Mouse (Mus musculus): ENCODE data around the gene Itpr2. TPM values are rescaled to one million over a fixed set of nuclear protein-coding genes. Genes with fewer than 3 reads are reported as not detected.
A peak's percentile ranks its signal among the peaks of the same experiment; 100 is the strongest.

Itpr2 gene
- polyA plus RNA-seq, 1 experiment: 6.6 TPM

- WGBS: 67% methylated on average over 4 of the region's 4 CpGs
- H3K4me3 ChIP-seq (replicated peaks; ENCODE audit: insufficient read depth, low read depth, low read length): no peak overlapping the region
- TF ChIP-seq CTCF (IDR thresholded peaks at IDR 0.05; ENCODE audit: borderline replicate concordance, insufficient read depth, low read depth, low read length) (no peak), POLR2A (IDR thresholded peaks at IDR 0.05; ENCODE audit: borderline replicate concordance, insufficient read depth, low read length) (no peak)
- no peak overlapping the region for H3K27ac ChIP-seq (ENCODE audit: insufficient read depth, low read length)
- H3K27me3 ChIP-seq (ENCODE audit: control insufficient read depth, insufficient read depth, low read length): no peaks in the 10 kb centered on the region
- peak in 1 of 2 experiments; percentile 38 for DNase-seq
- no peaks in the 10 kb centered on the region for H3K4me1 ChIP-seq (ENCODE audit: control insufficient read depth, insufficient read depth, low read length)
These were observed 144.1 kb downstream of the Itpr2 start for GRCm38 (mm10) chr6:146357911-146358310.

- Histone ChIP-seq H3K4me1 (ENCODE audit: control insufficient read depth, insufficient read depth, low read length) (no peaks in the 10 kb centered on the region), H3K27ac (ENCODE audit: insufficient read depth, low read length) (no peak overlapping the region), H3K27me3 (ENCODE audit: control insufficient read depth, insufficient read depth, low read length) (no peaks in the 10 kb centered on the region), H3K4me3 (replicated peaks; ENCODE audit: insufficient read depth, low read depth, low read length) (no peak overlapping the region)
- WGBS: 59% methylated on average over 9 of the region's 9 CpGs
- TF ChIP-seq POLR2A (IDR thresholded peaks at IDR 0.05; ENCODE audit: borderline replicate concordance, insufficient read depth, low read length) (no peak), CTCF (IDR thresholded peaks at IDR 0.05; ENCODE audit: borderline replicate concordance, insufficient read depth, low read depth, low read length) (no peak)
- peak in 1 of 2 experiments; percentile 21 for DNase-seq
These were observed 149.7 kb downstream of the Itpr2 start for GRCm38 (mm10) chr6:146352258-146352805.

GRCm38 (mm10) chr6:146351816-146352215 lies 150.2 kb downstream of the Itpr2 start:
- TF ChIP-seq POLR2A (IDR thresholded peaks at IDR 0.05; ENCODE audit: borderline replicate concordance, insufficient read depth, low read length) (no peak), CTCF (IDR thresholded peaks at IDR 0.05; ENCODE audit: borderline replicate concordance, insufficient read depth, low read depth, low read length) (no peak)
- Histone ChIP-seq H3K4me3 (replicated peaks; ENCODE audit: insufficient read depth, low read depth, low read length) (no peak overlapping the region), H3K4me1 (ENCODE audit: control insufficient read depth, insufficient read depth, low read length) (no peaks in the 10 kb centered on the region), H3K27ac (ENCODE audit: insufficient read depth, low read length) (no peak overlapping the region), H3K27me3 (ENCODE audit: control insufficient read depth, insufficient read depth, low read length) (no peaks in the 10 kb centered on the region)
- WGBS: 33% methylated on average over 7 of the region's 7 CpGs
- DNase-seq: no peak

GRCm38 (mm10) chr6:146347568-146347967 lies 154.5 kb downstream of the Itpr2 start:
- no peak overlapping the region for H3K4me3 ChIP-seq (replicated peaks; ENCODE audit: insufficient read depth, low read depth, low read length)
- WGBS: 44% methylated on average over 4 of the region's 4 CpGs
- DNase-seq: no peak
- no peak for TF ChIP-seq POLR2A (IDR thresholded peaks at IDR 0.05; ENCODE audit: borderline replicate concordance, insufficient read depth, low read length)
- TF ChIP-seq CTCF (IDR thresholded peaks at IDR 0.05; ENCODE audit: borderline replicate concordance, insufficient read depth, low read depth, low read length): no peak
- no peaks in the 10 kb centered on the region for H3K27me3 ChIP-seq (ENCODE audit: control insufficient read depth, insufficient read depth, low read length)
- H3K4me1 ChIP-seq (ENCODE audit: control insufficient read depth, insufficient read depth, low read length): peaks cover 5% of the 10 kb centered on the region; the same call in 1 of the 2 replicates
- H3K27ac ChIP-seq (ENCODE audit: insufficient read depth, low read length): no peak overlapping the region

GRCm38 (mm10) chr6:146346545-146347195 lies 155.4 kb downstream of the Itpr2 start:
- Histone ChIP-seq H3K4me3 (replicated peaks; ENCODE audit: insufficient read depth, low read depth, low read length) (no peak overlapping the region), H3K27ac (ENCODE audit: insufficient read depth, low read length) (no peak overlapping the region), H3K4me1 (ENCODE audit: control insufficient read depth, insufficient read depth, low read length) (peaks cover 7% of the 10 kb centered on the region), H3K27me3 (ENCODE audit: control insufficient read depth, insufficient read depth, low read length) (no peaks in the 10 kb centered on the region)
- no peak for TF ChIP-seq CTCF (IDR thresholded peaks at IDR 0.05; ENCODE audit: borderline replicate concordance, insufficient read depth, low read depth, low read length)
- no peak for TF ChIP-seq POLR2A (IDR thresholded peaks at IDR 0.05; ENCODE audit: borderline replicate concordance, insufficient read depth, low read length)
- no peak for DNase-seq
- WGBS: 95% methylated on average over 8 of the region's 8 CpGs

- peak; percentile 17 to 25 for DNase-seq
- no peaks in the 10 kb centered on the region for H3K27me3 ChIP-seq (ENCODE audit: control insufficient read depth, insufficient read depth, low read length)
- peak; percentile 35; the same call in 1 of the 2 replicates for TF ChIP-seq CTCF (IDR thresholded peaks at IDR 0.05; ENCODE audit: borderline replicate concordance, insufficient read depth, low read depth, low read length)
- TF ChIP-seq POLR2A (IDR thresholded peaks at IDR 0.05; ENCODE audit: borderline replicate concordance, insufficient read depth, low read length): no peak
- H3K27ac ChIP-seq (ENCODE audit: insufficient read depth, low read length): no peak overlapping the region
- over 99% methylated on average over 3 of the region's 3 CpGs for WGBS
- no peak overlapping the region for H3K4me3 ChIP-seq (replicated peaks; ENCODE audit: insufficient read depth, low read depth, low read length)
- H3K4me1 ChIP-seq (ENCODE audit: control insufficient read depth, insufficient read depth, low read length): peaks cover 12% of the 10 kb centered on the region
These were observed 157.3 kb downstream of the Itpr2 start for GRCm38 (mm10) chr6:146344732-146345131.

GRCm38 (mm10) chr6:146343671-146344384 lies 158.2 kb downstream of the Itpr2 start:
- 28% methylated on average over 10 of the region's 10 CpGs for WGBS
- H3K4me3 ChIP-seq (replicated peaks; ENCODE audit: insufficient read depth, low read depth, low read length): no peak overlapping the region
- TF ChIP-seq CTCF (IDR thresholded peaks at IDR 0.05; ENCODE audit: borderline replicate concordance, insufficient read depth, low read depth, low read length) (no peak), POLR2A (IDR thresholded peaks at IDR 0.05; ENCODE audit: borderline replicate concordance, insufficient read depth, low read length) (no peak)
- no peak overlapping the region for H3K27ac ChIP-seq (ENCODE audit: insufficient read depth, low read length)
- H3K27me3 ChIP-seq (ENCODE audit: control insufficient read depth, insufficient read depth, low read length): no peaks in the 10 kb centered on the region
- H3K4me1 ChIP-seq (ENCODE audit: control insufficient read depth, insufficient read depth, low read length): peaks cover 12% of the 10 kb centered on the region
- peak; percentile 55 to 76 for DNase-seq

Measured in cerebellum, adult 2 months (tissue).